Mouse (Mus musculus) lung, embryonic 14.5 days (tissue): ENCODE data around the gene Mybpc2. TPM values are rescaled to one million over a fixed set of nuclear protein-coding genes. Genes with fewer than 3 reads are reported as not detected.

ENCODE experiments used
- ATAC-seq: fragments of 200-750 bp; cut with Nextera tagmentation; 2 replicates; pipeline ENCODE4 v1.8.0; 2017; ENCODE audit warnings: mild to moderate bottlenecking, moderate TSS enrichment, moderate library complexity; ENCODE audit not compliant: insufficient read depth
- DNase-seq: peaks from one replicate; pipeline ENCODE4 v3.0.0-alpha.2; 2015
- H3K27ac ChIP-seq: fragments of 300-500 bp; sonication (generic); 2 replicates; pipeline ENCODE4 v1.5.1; 2014; ENCODE audit warnings: low read depth, mild to moderate bottlenecking, moderate library complexity
- H3K27me3 ChIP-seq: fragments of 300-500 bp; sonication (generic); 2 replicates; pipeline ENCODE4 v1.6.1; 2014; ENCODE audit warnings: low read length, control low read depth; ENCODE audit not compliant: insufficient read depth
- H3K36me3 ChIP-seq: fragments of 300-500 bp; sonication (generic); 2 replicates; pipeline ENCODE4 v1.6.1; 2014; ENCODE audit warnings: control low read depth; ENCODE audit not compliant: insufficient read depth
- H3K4me1 ChIP-seq: fragments of 300-500 bp; sonication (generic); 2 replicates; pipeline ENCODE4 v1.6.1; 2014; ENCODE audit warnings: antibody characterized with exemption, control low read depth; ENCODE audit not compliant: insufficient read depth
- H3K4me2 ChIP-seq: fragments of 300-500 bp; sonication (generic); 2 replicates; pipeline ENCODE4 v1.6.1; 2014; ENCODE audit warnings: mild to moderate bottlenecking
- H3K4me3 ChIP-seq: fragments of 300-500 bp; sonication (generic); 2 replicates; pipeline ENCODE4 v1.5.1; 2014; ENCODE audit warnings: low read depth, low read length
- H3K9ac ChIP-seq: fragments of 300-500 bp; sonication (generic); 2 replicates; pipeline ENCODE4 v1.6.1; 2014
- H3K9me3 ChIP-seq: fragments of 300-500 bp; sonication (generic); 2 replicates; pipeline ENCODE4 v1.6.1; 2016; ENCODE audit warnings: low read depth, low read length, control low read depth
- CTCF ChIP-seq: IDR thresholded peaks from 2 replicates; pipeline ENCODE4 v1.5.1; 2016; ENCODE audit warnings: antibody characterized with exemption, low read depth
- WGBS: fragments of 180-500 bp; shearing (Covaris S2); extraction: QIAGEN DNeasy Blood & Tissue Kit; methylation state at CpG from one replicate; pipeline ENCODE4 v1.1.7; 2014; 5-methylcytosine and 5-hydroxymethylcytosine counted together
- polyA plus RNA-seq: library from polyadenylated mRNA; unstranded; fragments of >200 nt; fragmentation: Nextera tagmentation; extraction: Ambion mirVana; gene quantifications from 2 replicates; pipeline ENCODE4 v1.2.1, GENCODE M21; 2014

Mybpc2 gene
- polyA plus RNA-seq, 1 experiment from 2014 or later, result 0.14 TPM

DNA sequence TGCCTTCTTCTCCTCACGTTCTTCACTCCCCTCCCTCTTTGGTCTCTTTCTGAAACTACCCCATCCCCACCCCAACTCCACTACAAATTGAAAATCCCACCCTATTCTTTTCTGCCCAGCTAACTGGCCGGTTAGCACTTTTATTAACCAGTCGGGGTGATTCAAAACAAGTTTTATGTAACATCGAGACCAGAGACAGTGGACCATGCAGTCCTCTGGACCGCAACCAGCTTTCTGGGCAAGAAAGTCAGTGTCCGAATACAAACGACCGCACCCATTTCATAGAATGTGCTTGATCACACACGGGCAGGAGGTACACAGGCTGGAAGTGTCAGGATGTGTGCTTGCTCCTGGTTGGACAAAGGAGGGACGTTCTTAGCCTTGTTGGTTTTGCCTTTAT is 40.0 kb upstream of the Mybpc2 start:
- 83% methylated on average over 10 of the region's 10 CpGs for WGBS
- H3K27ac ChIP-seq, result no peak overlapping the region
- DNase-seq, result no peak

DNA sequence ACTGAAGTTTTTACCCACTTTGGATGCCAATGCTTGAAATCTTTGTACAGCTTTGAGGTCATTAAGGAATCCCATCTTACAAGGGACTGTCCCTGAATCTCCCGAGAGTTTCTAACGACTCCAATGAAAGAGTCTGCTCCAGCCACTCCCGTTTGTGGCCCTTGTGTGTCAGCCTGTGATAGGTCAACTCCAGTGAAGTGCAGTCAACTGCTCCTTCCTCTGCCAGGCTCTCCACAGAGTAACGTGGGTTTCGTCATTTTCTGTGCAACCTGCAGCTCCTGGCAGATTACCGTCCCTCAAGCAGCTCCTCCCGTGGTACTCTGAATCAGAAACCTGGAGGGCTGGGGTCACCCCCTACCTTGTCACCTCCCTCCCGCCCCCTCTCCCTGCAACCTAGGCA is 38.8 kb upstream of the Mybpc2 start:
- no peak overlapping the region for H3K27ac ChIP-seq
- no peak for TF ChIP-seq CTCF
- no peak for DNase-seq

More for the DNA sequence above, 40.0 kb upstream of the Mybpc2 start:
- Histone ChIP-seq H3K9ac (no peak overlapping the region), H3K36me3 (no peaks in the 10 kb centered on the region), H3K9me3 (no peaks in the 10 kb centered on the region), H3K4me2 (no peak overlapping the region), H3K4me1 (no peaks in the 10 kb centered on the region), H3K27me3 (no peaks in the 10 kb centered on the region), H3K4me3 (no peak overlapping the region)
- TF ChIP-seq CTCF, result no peak
- ATAC-seq, result no peak

DNA sequence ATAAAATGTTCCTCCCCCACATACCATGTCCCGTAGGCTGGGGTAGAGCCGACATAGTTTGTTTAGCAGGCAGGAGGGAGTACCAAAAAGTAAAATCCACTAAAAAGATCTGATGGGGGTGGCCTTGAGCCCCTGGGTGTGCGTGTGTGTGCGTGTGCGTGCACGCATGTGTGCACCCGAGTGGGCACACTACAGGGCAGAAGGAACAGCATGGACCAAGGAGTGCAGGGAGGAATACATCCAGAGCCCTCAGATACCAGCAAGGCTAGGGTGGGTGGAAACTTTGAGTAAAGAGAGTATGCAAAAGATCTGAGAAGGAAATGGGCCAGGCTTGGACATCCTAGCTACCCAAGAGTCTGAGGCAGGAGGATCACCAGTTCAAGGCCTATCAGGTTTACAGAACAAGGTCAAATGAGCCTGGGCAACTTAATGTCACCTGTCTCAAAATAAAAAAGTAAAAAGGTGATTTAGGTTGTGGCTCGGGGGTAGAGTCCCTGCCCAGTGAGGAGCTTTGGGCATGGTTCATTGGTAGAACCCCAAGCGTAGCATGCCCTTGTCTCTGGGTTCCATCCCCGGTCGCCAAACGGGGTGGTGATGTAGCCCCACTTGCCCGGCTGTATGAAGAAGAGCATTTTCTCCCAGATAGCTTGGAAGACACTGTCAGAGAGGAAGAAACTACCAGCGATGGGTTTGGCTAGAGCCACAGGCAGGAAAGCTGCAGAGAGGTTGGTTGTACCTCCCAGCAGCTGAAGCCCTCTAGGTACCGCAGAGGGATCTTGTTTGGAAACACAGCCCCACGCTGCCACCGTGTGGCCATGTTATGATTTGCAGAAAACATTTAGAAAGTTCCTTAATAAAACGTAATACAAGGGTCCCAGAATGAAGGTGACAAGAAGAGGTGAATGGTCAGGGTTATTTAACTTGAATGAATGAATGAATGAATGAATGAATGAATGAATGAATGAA is 36.3 kb upstream of the Mybpc2 start:
- DNase-seq, result peak; percentile 96
- Histone ChIP-seq H3K9ac (no peak overlapping the region), H3K9me3 (no peaks in the 10 kb centered on the region), H3K27ac (no peak overlapping the region), H3K4me1 (no peaks in the 10 kb centered on the region), H3K36me3 (no peaks in the 10 kb centered on the region), H3K4me3 (no peak overlapping the region), H3K27me3 (no peaks in the 10 kb centered on the region), H3K4me2 (no peak overlapping the region)
- ATAC-seq, result peak; percentile 54; the same call in 1 of the 2 replicates
- peak; percentile 84 for TF ChIP-seq CTCF
- WGBS, result 50% methylated on average over 18 of the region's 18 CpGs

More for the DNA sequence above, 38.8 kb upstream of the Mybpc2 start:
- Histone ChIP-seq H3K9me3 (no peaks in the 10 kb centered on the region), H3K4me3 (no peak overlapping the region), H3K27me3 (no peaks in the 10 kb centered on the region), H3K4me2 (no peak overlapping the region), H3K4me1 (no peaks in the 10 kb centered on the region), H3K9ac (no peak overlapping the region), H3K36me3 (no peaks in the 10 kb centered on the region)
- no peak for ATAC-seq
- WGBS, result 42% methylated on average over 8 of the region's 8 CpGs

DNA sequence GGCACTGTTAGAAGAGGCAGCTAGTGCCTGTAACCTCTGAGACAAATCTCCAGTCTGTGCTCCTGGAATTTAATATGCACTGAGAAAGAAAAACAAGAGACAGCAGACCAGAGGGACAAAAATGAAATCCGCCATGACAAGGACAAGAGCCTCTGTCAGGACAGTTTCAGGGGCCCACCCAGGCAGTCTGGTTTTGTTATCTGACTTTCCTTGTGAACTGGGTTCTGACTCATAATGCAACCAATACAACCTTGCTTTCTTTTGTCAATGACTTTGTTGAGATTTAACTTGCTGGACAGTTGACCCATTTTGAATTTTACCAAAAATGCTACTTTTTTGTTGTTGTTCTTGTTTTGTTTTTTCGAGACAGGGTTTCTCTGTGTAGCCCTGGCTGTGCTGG is 33.2 kb upstream of the Mybpc2 start:
- ATAC-seq (no peak), DNase-seq (no peak)
- Histone ChIP-seq H3K27me3 (no peaks in the 10 kb centered on the region), H3K27ac (no peak overlapping the region), H3K9me3 (no peaks in the 10 kb centered on the region), H3K4me3 (no peak overlapping the region), H3K4me2 (no peak overlapping the region), H3K36me3 (no peaks in the 10 kb centered on the region), H3K4me1 (no peaks in the 10 kb centered on the region), H3K9ac (no peak overlapping the region)
- 55% methylated on average over 2 of the region's 2 CpGs for WGBS
- TF ChIP-seq CTCF, result no peak

DNA sequence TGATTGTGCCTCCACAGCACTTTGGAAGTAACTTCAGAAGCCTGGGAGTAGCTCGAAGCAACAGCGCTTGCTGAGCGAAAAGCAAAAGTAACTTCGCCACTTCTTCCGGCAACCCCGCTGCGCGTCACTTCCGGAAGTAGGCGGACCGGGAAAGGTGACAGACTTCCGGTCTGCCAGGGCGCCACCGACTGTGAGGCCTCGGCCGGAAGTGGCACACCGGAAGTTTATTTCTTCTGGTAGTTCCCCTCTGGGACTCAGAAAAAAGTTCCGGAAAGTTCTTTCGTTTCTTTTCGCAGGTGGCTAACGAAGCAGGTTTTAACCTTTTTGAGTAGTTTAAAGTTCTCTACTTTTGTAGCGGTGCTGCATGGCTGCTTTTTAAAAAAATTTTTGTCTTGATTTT is 29.4 kb upstream of the Mybpc2 start, which contains the start of gene Nr1h2:
Gene Nr1h2, minus strand, starts transcription at position 126 of the 400 bp plus-strand sequence.
- H3K4me2 ChIP-seq, result peak within 1 kb of the TSS; percentile 72
- peak within 1 kb of the TSS; percentile 84 for H3K4me3 ChIP-seq
- peaks cover 28% of the 10 kb centered on the region for H3K36me3 ChIP-seq
- H3K27me3 ChIP-seq, result no peaks in the 10 kb centered on the region
- no peak for TF ChIP-seq CTCF
- no peaks in the 10 kb centered on the region for H3K9me3 ChIP-seq
- no peaks in the 10 kb centered on the region for H3K4me1 ChIP-seq
- peak; percentile 85 for ATAC-seq
- DNase-seq, result peak; percentile 99
- WGBS, result under 1% methylated on average over 22 of the region's 22 CpGs
- peak within 1 kb of the TSS; percentile 66 for H3K9ac ChIP-seq
- peak within 1 kb of the TSS; percentile 97 for H3K27ac ChIP-seq

DNA sequence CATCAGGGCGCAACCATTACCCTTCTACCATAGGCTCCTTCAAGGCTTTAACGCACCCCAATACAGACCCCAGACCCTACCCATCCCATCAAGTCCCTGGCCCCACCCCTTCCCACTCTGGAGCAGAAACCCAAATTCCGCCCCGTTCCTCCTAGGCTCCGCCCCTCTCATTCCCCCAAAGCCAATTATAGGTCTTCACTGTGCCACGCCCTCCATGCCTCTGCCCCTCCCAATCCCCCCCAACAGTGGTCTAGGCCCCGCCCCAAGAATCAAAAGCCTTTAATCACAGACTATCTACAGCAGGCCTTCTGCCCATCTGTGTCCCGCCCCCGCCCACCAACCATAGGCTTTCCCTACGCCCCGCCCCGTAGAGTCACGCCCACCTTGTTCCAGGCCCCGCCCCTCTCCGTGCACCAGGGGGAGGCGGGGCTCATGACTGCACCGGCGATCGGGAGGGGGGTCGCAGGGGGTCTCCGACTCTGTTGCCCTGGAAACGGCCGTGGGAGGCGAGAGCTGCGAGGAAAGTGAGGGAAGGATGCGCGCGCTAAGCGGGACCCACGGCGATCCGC is 28.8 kb upstream of the Mybpc2 start:
- Histone ChIP-seq H3K36me3 (peaks cover 28% of the 10 kb centered on the region), H3K9ac (peak overlapping the region; percentile 66), H3K9me3 (no peaks in the 10 kb centered on the region), H3K4me1 (no peaks in the 10 kb centered on the region), H3K27ac (peak overlapping the region; percentile 97), H3K4me2 (peak overlapping the region; percentile 72), H3K27me3 (no peaks in the 10 kb centered on the region), H3K4me3 (peak overlapping the region; percentile 84)
- DNase-seq (peak; percentile 88), ATAC-seq (peak; percentile 68)
- TF ChIP-seq CTCF, result no peak
- under 1% methylated on average over 32 of the region's 32 CpGs for WGBS
